Mouse (Mus musculus) testis, postnatal 10 days (tissue): ENCODE measurements around the gene Ccdc177.

Experiments
- DNase-seq: peaks from one replicate; pipeline ENCODE4 v3.0.0; 2021; ENCODE audit warnings: low spot score

Ccdc177 gene

GRCm38 (mm10) chr12:80785005-80785404, 24.5 kb upstream of the Ccdc177 start:
- no peak for DNase-seq

- DNase-seq = no peak
Observed at GRCm38 (mm10) chr12:80783889-80784288, 23.4 kb upstream of the Ccdc177 start.

- DNase-seq = no peak
Observed at GRCm38 (mm10) chr12:80782892-80783291, 22.4 kb upstream of the Ccdc177 start.

GRCm38 (mm10) chr12:80782190-80782589, 21.7 kb upstream of the Ccdc177 start:
- DNase-seq = no peak

- DNase-seq = no peak
Observed at GRCm38 (mm10) chr12:80779760-80780159, 19.3 kb upstream of the Ccdc177 start.

- no peak for DNase-seq
Observed at GRCm38 (mm10) chr12:80778188-80778936, 17.9 kb upstream of the Ccdc177 start.

- DNase-seq = no peak
Observed at GRCm38 (mm10) chr12:80776046-80776634, 15.7 kb upstream of the Ccdc177 start.

- DNase-seq = no peak
Observed at GRCm38 (mm10) chr12:80774786-80775185, 14.3 kb upstream of the Ccdc177 start.

- DNase-seq = peak; percentile 89
Observed at GRCm38 (mm10) chr12:80769697-80770096, 9.2 kb upstream of the Ccdc177 start.

GRCm38 (mm10) chr12:80764116-80764515, 3.6 kb upstream of the Ccdc177 start:
- no peak for DNase-seq

- DNase-seq = no peak
Observed at GRCm38 (mm10) chr12:80762982-80763381, 2.5 kb upstream of the Ccdc177 start.

- no peak for DNase-seq
Observed at GRCm38 (mm10) chr12:80759713-80760395, 633 bp downstream of the Ccdc177 start.

GRCm38 (mm10) chr12:80759387-80759712, 1.1 kb downstream of the Ccdc177 start:
- DNase-seq = no peak

GRCm38 (mm10) chr12:80758559-80759386, 1.7 kb downstream of the Ccdc177 start:
- peak; percentile 57 for DNase-seq

- DNase-seq = peak; percentile 68
Observed at GRCm38 (mm10) chr12:80757751-80758558, 2.5 kb downstream of the Ccdc177 start.

GRCm38 (mm10) chr12:80751556-80751955, 8.9 kb downstream of the Ccdc177 start:
- DNase-seq = no peak

GRCm38 (mm10) chr12:80746031-80746813, 14.3 kb downstream of the Ccdc177 start:
- DNase-seq = no peak

GRCm38 (mm10) chr12:80744614-80745013, 15.9 kb downstream of the Ccdc177 start:
- DNase-seq = no peak

GRCm38 (mm10) chr12:80739482-80739881, 21.0 kb downstream of the Ccdc177 start:
- peak; percentile 67 for DNase-seq

GRCm38 (mm10) chr12:80737283-80737600, 23.2 kb downstream of the Ccdc177 start:
- no peak for DNase-seq
